Mouse (Mus musculus) urinary bladder, adult 18-20 months (tissue): ENCODE data around the gene Slc18a3.

Experiments used
- DNase-seq, 2 experiments: peaks; one replicate each; pipeline ENCODE4 v3.0.0; 2022; ENCODE audit warnings: low spot score in 2 of 2, mixed read lengths in 2 of 2

Gene Slc18a3

DNA sequence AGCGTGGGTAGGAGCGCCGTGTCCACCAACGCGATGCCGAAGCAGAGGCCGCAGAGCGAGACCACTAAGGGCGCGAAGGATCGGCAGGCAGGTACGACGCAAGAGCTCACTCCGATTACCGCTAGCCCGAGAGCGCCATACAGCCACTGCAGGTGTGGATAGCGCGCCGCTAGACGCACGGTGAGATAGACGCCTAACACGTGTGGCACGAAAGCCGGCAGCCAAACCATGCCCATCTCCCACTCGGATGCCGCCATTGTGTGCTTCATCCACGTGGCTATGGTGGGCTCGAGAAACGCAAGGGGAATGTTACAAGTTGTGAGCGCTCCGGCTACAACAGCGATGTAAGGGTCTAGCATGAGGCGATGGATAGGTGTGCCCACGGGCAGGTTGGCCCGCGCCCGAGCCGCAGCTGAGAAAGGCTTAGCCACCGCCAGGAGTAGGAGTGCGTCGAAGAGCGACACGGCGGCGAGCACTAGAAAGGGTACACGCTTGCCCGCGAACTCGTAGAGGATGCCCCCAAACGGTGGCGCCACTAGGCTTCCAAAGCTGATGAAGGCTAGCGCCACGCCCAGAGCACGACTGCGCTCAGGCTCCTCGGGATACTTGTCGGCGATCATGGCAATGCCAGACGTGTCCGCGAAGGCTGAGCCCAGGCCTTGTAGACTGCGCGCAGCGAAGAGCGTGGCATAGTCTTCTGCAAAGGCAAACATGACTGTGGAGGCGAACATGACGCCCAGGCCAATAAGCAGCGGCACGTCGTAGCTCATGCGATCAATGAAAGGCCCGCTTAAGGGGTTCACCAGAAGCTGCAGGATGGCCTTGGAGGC is 1.2 kb downstream of the Slc18a3 start:
- no peak for DNase-seq

DNA sequence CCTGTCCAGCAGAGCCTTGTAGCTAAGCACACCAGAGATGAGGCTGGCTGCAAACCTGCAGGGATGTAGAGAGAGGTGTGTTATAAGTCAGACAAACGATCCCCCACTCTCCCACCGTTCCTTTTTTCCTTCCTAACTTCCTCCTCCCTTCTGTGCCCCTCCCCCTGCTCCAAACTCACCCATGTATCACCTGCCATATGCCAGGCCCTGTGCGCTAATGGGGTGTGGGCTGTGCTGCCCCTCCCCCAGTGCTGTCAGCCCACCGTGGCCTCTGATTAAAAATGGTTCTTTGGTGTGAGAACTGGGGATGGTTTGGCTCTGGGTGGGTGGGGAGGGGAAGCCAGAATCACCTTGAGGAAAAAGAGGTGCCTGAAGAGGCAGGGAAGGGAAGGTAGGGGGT is 12.1 kb downstream of the Slc18a3 start:
- DNase-seq = no peak

DNA sequence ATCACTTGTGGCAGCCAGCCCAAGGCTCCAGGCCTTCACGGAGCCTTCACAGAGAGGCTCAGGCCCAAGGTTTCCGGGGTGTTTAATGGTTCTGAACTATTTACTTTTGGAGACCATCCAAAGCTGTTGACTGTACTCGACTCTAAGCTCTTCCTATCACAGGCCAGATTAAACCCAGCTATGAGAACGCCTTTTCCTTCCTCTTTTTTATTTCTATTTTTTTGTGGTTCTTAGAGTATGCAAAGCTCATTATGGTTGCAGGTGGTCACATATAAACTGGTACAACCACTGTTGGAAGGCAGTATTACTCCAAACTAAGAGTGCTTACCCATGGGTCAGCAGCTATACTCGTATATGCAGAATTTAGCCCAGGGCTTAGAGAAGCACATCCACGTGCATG is 17.7 kb downstream of the Slc18a3 start:
- no peak for DNase-seq

DNA sequence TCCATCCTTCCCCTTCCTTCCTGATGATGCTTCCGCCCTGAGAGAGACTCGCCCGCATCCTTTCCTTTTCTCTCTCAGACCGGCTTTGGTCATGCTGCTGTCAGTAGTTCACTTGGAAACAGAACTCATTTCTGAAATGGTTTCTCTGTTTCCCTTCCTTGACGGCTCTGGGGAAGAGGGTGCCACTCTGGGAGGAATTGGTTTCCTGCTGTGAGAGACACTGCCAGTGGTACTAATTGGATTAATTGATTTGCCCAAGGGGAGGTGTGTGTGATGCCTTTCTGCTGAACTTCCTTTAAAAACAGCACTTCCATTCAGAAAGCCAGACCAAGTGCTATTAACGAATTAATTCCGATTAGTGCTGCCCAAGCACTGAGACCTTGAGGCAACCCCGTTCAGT is 21.2 kb downstream of the Slc18a3 start:
- DNase-seq = no peak

DNA sequence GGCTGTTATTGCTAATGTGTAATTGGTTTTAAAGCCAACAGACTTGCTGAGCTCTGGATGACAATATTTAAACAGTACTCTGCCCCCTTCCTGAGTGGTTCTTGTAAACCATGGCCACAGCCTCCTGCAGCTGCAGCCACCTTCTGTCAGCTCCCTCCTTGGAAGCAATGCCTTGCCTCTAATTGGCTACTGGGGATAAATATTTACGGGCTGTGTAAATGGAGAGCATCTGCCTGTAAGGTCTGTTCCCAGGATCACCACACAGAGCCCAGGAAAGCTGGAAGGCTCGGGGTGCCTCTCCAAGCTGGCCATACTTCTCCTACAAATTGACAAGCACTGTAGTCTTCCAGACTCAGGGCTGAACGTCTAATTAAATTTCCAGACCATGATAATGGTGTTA is 24.9 kb downstream of the Slc18a3 start:
- DNase-seq = no peak

DNA sequence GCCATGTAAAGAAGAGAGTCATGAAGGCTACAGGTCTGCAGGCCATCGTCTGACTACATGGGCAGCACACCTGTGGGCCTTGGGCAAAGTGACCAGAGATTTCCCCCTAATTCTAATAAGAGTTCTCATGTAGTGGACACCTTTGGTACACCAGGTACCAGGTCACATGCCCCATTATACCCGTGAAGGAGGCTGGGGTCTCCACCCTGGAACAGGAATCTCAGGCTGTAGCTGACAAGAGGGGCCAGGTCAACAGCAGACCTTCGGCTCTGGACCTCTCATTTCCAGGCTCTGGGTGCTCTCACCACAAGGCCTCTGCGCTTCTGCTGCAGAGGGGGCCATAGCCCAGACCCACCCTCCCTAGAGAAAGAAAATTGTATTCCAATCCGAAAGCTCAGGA is 25.3 kb downstream of the Slc18a3 start:
- no peak for DNase-seq

DNA sequence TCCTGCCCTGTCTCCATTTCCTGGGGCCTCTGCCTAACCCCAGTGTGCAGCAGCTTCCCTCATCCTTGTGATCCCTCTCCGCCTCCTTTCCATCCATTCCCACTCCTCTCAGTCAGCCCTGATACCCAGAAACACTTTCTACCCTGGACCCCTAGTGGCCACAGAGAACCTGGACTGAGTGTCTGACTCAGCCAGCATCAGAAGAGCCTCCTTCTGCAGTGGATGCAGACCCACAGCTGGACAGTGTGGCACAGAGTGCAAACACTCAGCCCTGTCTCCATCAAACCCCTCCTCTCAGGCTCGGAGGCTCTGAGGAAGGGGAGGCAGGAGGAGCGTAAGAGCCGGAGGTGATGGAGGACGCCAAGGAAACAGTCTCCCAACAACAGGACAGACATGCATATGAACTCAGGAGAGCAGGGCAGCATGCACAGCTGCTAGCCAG is 27.3 kb downstream of the Slc18a3 start:
- DNase-seq = no peak

DNA sequence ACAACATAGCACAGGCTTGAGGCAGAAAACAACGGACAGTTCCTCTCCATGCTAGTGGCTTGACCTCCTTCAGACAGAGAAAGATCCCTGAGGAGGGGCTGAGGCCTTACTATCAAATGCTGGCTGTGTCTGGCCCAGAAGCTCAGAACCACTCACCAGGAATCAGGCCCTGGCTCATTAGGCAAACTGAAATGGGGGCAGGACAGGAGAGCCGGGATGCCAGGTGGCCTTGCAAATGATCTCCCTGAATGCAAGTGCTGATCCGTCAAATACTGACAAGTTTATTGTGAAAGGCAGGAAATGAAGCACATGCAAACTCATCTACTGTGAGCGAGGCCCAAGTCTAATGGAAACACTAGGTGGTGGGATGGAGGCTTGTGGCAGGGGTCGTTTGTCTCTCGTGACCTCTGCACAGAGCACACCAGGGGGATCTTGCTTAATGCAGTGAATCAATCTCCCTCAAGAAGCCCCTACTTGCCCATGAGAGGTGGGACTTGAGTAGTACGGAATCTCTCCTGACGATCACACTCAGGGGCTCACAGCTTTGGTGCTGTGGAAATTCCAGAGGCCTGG is 35.5 kb downstream of the Slc18a3 start:
- DNase-seq = no peak

DNA sequence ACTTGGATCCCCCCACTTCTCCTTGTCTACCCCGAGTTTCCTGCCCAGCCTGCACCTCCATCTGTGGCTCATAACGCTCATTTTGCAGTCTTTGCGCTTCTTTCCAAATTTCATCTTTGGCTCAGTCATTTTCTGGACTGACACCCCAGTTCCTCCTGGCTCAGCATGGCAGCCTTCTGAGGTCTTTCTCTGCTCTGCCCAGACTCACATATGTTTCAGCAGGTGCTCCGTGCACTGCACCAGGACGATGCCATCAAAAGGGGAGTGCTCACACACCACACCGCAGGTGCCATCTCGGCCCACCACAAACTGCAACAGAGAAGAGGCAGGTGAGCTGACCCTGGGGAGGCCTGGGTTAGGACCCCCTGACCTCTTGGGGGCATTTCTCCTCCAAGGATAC is 40.7 kb downstream of the Slc18a3 start:
- DNase-seq = no peak

DNA sequence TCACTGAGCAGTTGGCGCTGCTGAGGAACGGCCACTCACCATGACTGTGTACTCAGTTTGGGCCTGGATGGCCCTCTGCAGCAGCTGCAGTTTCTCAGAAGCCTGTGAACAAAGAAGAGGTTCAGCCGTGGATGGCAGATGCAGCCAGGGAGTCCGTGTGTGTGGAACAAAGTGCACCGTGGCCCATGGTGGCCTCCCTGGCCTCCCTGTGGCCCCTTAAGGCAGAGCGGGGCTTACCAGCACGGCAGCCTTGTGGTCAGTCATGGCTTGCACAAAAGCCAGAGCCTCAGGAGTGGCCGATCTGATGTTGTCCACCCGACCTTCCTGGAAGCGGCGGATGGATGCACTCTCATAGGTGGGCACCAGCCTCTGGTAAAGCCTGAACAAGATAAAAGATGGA is 45.9 kb downstream of the Slc18a3 start:
- no peak for DNase-seq
